Mouse (Mus musculus): ENCODE results near the gene Csf2rb. TPM values are rescaled to one million over a fixed set of nuclear protein-coding genes. Genes with fewer than 3 reads are reported as not detected.

The Csf2rb gene
- polyA plus RNA-seq, 1 experiment = 28.6 TPM

DNA sequence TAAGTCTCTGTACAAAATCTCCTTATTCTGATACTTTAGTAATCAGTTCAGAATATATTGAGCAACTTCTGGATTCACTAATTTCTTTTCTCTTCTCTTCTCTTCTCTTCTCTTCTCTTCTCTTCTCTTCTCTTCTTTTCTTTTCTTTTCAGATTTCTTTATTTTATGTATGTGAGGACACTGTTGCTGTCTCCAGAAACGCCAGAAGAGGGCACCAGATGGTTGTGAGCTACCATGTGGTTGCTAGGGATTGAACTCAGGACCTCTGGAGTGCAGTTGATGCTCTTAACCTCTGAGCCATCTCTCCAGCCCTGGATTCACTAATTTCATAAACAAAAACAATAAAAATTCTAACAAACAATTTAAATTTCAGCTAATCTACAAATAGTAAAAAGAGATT is 29.4 kb downstream of the Csf2rb start:
- Histone ChIP-seq H3K4me3 (replicated peaks; ENCODE audit: control insufficient read depth, low read depth, low read length) (no peak overlapping the region), H3K27ac (ENCODE audit: control insufficient read depth, insufficient read depth, low read depth, low read length, poor library complexity) (no peak overlapping the region; the same call in 1 of the 2 replicates), H3K4me1 (ENCODE audit: control insufficient read depth, insufficient read depth, low read length) (peaks cover 1% of the 10 kb centered on the region)
- 0% methylated on average over 1 of the region's 1 CpGs for WGBS
- TF ChIP-seq CTCF (IDR thresholded peaks at IDR 0.05; ENCODE audit: control insufficient read depth, insufficient read depth, low read length) (peak; percentile 66), POLR2A (IDR thresholded peaks at IDR 0.05; ENCODE audit: borderline replicate concordance, control insufficient read depth, low read depth, low read length) (no peak)

DNA sequence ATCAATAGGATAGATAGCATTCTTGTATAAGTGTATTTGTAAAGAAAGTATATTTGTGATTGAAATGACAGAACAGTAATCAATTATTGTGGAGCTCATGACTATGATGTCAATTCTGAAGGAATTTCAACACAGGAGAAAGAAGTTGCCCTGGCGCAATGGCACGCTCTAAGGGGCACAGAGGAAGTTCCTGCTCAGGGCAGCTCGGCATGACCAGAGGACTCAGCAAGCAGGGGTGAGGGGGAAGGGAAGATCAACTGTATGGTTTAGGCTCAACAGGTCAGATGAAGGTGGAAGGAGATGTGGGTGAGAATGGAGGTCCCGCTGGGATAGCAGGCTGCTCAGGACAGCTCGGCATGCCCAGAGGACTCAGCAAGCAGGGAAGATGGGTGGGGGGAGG is 30.0 kb downstream of the Csf2rb start:
- Histone ChIP-seq H3K4me1 (ENCODE audit: control insufficient read depth, insufficient read depth, low read length) (no peaks in the 10 kb centered on the region; the same call in 1 of the 2 replicates), H3K4me3 (replicated peaks; ENCODE audit: control insufficient read depth, low read depth, low read length) (no peak overlapping the region), H3K27ac (ENCODE audit: control insufficient read depth, insufficient read depth, low read depth, low read length, poor library complexity) (no peak overlapping the region; the same call in 1 of the 2 replicates)
- no peak for TF ChIP-seq POLR2A (IDR thresholded peaks at IDR 0.05; ENCODE audit: borderline replicate concordance, control insufficient read depth, low read depth, low read length)
- no peak for TF ChIP-seq CTCF (IDR thresholded peaks at IDR 0.05; ENCODE audit: control insufficient read depth, insufficient read depth, low read length)
- WGBS = 33% methylated on average over 5 of the region's 5 CpGs

GRCm38 (mm10) chr15:78365916-78366315 is 40.4 kb downstream of the Csf2rb start:
- TF ChIP-seq POLR2A (IDR thresholded peaks at IDR 0.05; ENCODE audit: borderline replicate concordance, control insufficient read depth, low read depth, low read length) (no peak), CTCF (IDR thresholded peaks at IDR 0.05; ENCODE audit: control insufficient read depth, insufficient read depth, low read length) (no peak)
- H3K4me1 ChIP-seq (ENCODE audit: control insufficient read depth, insufficient read depth, low read length) = peaks cover 7% of the 10 kb centered on the region
- no peak overlapping the region for H3K4me3 ChIP-seq (replicated peaks; ENCODE audit: control insufficient read depth, low read depth, low read length)
- WGBS = 59% methylated on average over 2 of the region's 2 CpGs
- no peak overlapping the region for H3K27ac ChIP-seq (ENCODE audit: control insufficient read depth, insufficient read depth, low read depth, low read length, poor library complexity)

DNA sequence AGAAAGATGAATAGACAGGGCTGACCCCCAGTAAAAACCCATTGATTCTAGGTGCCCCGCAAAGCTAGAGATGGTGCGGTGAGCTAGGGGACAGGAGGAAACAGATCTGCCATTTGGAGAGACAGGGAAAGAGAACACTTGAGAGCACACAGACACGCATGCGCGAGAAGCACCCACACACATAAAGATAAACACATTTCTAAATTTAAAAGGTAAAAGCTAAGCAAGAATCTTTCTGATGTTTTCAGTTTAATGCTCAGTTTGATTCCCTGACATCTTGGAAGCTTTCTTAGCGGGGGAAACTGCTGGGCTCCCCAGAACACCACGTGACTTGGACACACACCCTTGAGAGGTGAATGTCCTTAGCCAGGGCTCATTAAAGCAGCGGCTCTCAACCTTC is 41.3 kb downstream of the Csf2rb start:
- no peak overlapping the region for H3K4me3 ChIP-seq (replicated peaks; ENCODE audit: control insufficient read depth, low read depth, low read length)
- WGBS = 86% methylated on average over 8 of the region's 8 CpGs
- H3K4me1 ChIP-seq (ENCODE audit: control insufficient read depth, insufficient read depth, low read length) = peaks cover 7% of the 10 kb centered on the region
- TF ChIP-seq POLR2A (IDR thresholded peaks at IDR 0.05; ENCODE audit: borderline replicate concordance, control insufficient read depth, low read depth, low read length) = no peak
- TF ChIP-seq CTCF (IDR thresholded peaks at IDR 0.05; ENCODE audit: control insufficient read depth, insufficient read depth, low read length) = no peak
- no peak overlapping the region for H3K27ac ChIP-seq (ENCODE audit: control insufficient read depth, insufficient read depth, low read depth, low read length, poor library complexity)

GRCm38 (mm10) chr15:78367811-78368210 is 42.3 kb downstream of the Csf2rb start:
- Histone ChIP-seq H3K4me1 (ENCODE audit: control insufficient read depth, insufficient read depth, low read length) (peaks cover 7% of the 10 kb centered on the region), H3K4me3 (replicated peaks; ENCODE audit: control insufficient read depth, low read depth, low read length) (no peak overlapping the region), H3K27ac (ENCODE audit: control insufficient read depth, insufficient read depth, low read depth, low read length, poor library complexity) (peak overlapping the region; percentile 54; the same call in 1 of the 2 replicates)
- no peak for TF ChIP-seq POLR2A (IDR thresholded peaks at IDR 0.05; ENCODE audit: borderline replicate concordance, control insufficient read depth, low read depth, low read length)
- TF ChIP-seq CTCF (IDR thresholded peaks at IDR 0.05; ENCODE audit: control insufficient read depth, insufficient read depth, low read length) = no peak
- 32% methylated on average over 3 of the region's 3 CpGs for WGBS

DNA sequence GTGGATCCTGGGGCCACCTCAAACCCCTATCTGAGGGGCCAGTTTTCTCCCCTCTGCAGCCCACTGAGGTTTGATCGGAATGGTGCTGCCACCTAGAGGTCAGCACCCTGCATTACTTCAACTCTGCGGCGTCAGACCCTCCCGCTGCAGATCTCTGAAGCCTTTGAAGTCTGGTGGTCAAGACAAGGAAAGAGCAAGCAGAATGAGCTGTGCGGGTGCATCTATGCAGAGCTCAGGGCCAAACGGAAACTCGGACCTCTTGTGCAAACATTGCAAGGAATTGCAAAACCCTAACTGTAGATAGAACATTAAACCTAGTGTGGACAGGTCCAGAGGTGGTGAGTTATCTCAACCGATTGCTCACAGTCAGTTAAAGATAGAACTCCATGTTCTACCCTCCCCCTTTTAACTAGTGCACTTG is 43.4 kb downstream of the Csf2rb start:
- Histone ChIP-seq H3K27ac (ENCODE audit: control insufficient read depth, insufficient read depth, low read depth, low read length, poor library complexity) (peak overlapping the region; percentile 71), H3K4me1 (ENCODE audit: control insufficient read depth, insufficient read depth, low read length) (peaks cover 7% of the 10 kb centered on the region), H3K4me3 (replicated peaks; ENCODE audit: control insufficient read depth, low read depth, low read length) (no peak overlapping the region)
- 3% methylated on average over 8 of the region's 8 CpGs for WGBS
- TF ChIP-seq CTCF (IDR thresholded peaks at IDR 0.05; ENCODE audit: control insufficient read depth, insufficient read depth, low read length) = peak; percentile 83
- no peak for TF ChIP-seq POLR2A (IDR thresholded peaks at IDR 0.05; ENCODE audit: borderline replicate concordance, control insufficient read depth, low read depth, low read length)

DNA sequence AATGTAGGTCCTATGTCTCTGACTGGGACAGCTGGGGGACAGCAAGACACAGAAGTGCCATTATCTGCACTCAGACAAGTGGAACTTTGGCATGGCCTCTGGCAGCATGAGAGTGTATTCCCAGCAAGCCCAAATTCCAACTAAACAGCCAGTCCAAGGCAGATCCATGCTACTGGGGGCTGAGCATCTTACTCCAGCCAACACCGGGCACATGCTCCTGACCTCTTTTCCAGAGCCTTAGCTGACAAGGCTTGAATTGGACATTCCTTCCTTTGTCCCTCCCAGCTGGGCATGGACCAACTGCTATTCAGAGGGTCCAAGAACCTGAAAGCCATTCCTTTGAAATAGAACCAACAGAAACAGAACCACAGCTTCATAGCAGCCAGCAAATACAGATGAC is 44.1 kb downstream of the Csf2rb start:
- Histone ChIP-seq H3K4me3 (replicated peaks; ENCODE audit: control insufficient read depth, low read depth, low read length) (no peak overlapping the region), H3K27ac (ENCODE audit: control insufficient read depth, insufficient read depth, low read depth, low read length, poor library complexity) (peak overlapping the region; percentile 30; the same call in 1 of the 2 replicates), H3K4me1 (ENCODE audit: control insufficient read depth, insufficient read depth, low read length) (peaks cover 7% of the 10 kb centered on the region)
- WGBS = 83% methylated on average over 1 of the region's 1 CpGs
- TF ChIP-seq POLR2A (IDR thresholded peaks at IDR 0.05; ENCODE audit: borderline replicate concordance, control insufficient read depth, low read depth, low read length) = no peak

DNA sequence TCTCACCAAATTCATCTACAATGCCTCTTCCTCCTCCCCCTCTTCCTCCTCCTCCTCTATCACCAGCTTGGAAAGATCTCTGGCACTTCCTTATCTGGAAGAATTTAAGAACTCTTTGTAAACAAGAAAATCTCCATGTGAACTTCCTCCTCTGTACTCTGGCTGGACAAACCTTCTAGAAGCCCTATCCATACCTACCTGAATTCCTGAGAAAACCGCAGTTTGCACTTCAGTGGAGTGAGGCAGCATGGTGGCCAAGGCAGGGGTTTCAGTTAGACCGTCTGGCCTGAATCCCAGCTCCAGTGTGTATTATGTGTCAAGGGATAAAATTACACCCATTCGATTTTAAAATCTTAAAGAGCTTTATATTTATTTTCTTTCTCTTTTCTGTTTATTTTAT is 47.2 kb downstream of the Csf2rb start:
- TF ChIP-seq POLR2A (IDR thresholded peaks at IDR 0.05; ENCODE audit: borderline replicate concordance, control insufficient read depth, low read depth, low read length) (no peak), CTCF (IDR thresholded peaks at IDR 0.05; ENCODE audit: control insufficient read depth, insufficient read depth, low read length) (no peak)
- peaks cover 7% of the 10 kb centered on the region for H3K4me1 ChIP-seq (ENCODE audit: control insufficient read depth, insufficient read depth, low read length)
- 63% methylated on average over 3 of the region's 3 CpGs for WGBS
- H3K27ac ChIP-seq (ENCODE audit: control insufficient read depth, insufficient read depth, low read depth, low read length, poor library complexity) = no peak overlapping the region
- no peak overlapping the region for H3K4me3 ChIP-seq (replicated peaks; ENCODE audit: control insufficient read depth, low read depth, low read length)

DNA sequence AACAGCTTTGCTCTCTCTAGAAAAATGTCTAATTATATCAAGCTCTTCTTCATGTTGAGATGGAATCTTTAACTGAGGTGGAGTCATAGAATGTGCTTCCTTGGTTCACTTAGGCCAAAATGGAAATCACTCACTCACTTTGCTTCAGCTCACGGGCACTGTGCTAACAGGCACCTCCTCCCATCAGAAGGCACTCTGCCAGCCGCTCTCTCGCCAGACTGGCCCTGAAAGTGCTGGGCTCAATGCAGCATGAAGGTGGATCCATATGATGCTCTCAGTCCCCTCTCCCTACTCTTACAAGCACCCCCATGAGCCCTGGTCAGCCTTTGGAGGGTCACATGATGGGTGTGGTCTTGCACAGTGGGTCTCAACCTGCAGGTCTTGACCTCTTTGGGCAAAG is 48.7 kb downstream of the Csf2rb start:
- H3K27ac ChIP-seq (ENCODE audit: control insufficient read depth, insufficient read depth, low read depth, low read length, poor library complexity) = no peak overlapping the region
- no peak overlapping the region for H3K4me3 ChIP-seq (replicated peaks; ENCODE audit: control insufficient read depth, low read depth, low read length)
- WGBS = 68% methylated on average over 3 of the region's 3 CpGs
- peaks cover 6% of the 10 kb centered on the region for H3K4me1 ChIP-seq (ENCODE audit: control insufficient read depth, insufficient read depth, low read length)
- no peak for TF ChIP-seq CTCF (IDR thresholded peaks at IDR 0.05; ENCODE audit: control insufficient read depth, insufficient read depth, low read length)
- no peak for TF ChIP-seq POLR2A (IDR thresholded peaks at IDR 0.05; ENCODE audit: borderline replicate concordance, control insufficient read depth, low read depth, low read length)
